Mouse (Mus musculus) central nervous system, embryonic 14 days (tissue): Measurements from ENCODE around the gene Dmrtc1c2. TPM values are rescaled to one million over a fixed set of nuclear protein-coding genes. Genes with fewer than 3 reads are reported as not detected.

ENCODE experiments used
- polyA plus RNA-seq: library from polyadenylated mRNA; depleted of rRNA; stranded (reverse); fragments of >200 nt; gene quantifications from 2 replicates; pipeline ENCODE4 v1.2.3, GENCODE M21; 2012; rRNA removed

Dmrtc1c2 gene
- polyA plus RNA-seq = not detected in 2 replicates

DNA sequence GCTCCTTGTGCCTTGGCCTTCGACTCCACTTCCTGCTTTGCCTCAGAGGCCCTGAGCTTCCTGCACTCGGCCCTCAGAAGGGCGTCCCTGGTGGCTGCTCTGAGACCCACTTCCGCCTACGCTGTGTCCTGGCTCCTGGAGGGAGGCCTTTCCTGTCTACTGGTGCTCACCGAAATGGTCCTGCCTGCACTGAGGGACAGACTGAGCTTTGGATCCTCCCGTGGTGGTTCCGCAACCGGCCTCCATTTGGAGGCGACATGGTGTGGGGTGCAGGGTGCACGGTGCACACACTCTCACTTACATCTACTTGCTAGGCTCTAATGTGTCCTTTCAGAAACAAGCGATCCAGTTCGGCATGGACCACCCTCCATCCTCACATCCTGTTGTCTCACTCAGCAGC is at the start of gene Dmrtc1c2:
Gene Dmrtc1c2 (minus strand): TSS at position 101 of the 400 bp plus-strand sequence.

DNA sequence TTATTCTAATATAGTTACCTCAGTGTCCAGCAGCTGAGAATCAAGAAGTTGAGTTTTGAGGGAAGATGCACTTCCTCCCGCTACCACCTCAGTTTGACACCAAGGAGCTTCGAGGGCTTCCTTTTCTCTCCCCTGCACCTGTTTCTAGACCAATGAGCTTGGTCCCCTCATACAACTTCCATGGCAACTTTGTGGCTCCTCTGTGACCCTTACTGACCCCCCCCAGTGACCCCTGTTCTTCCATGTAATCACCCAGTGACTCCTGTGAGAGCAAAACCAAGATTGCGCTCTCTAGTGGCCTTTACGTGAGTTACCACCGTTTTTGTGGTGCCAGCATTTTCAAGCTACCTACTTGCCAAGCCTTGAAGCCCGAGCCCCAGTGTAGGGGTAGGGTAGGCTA is 13.5 kb upstream of the Dmrtc1c2 start, which contains the start of gene 1700031F05Rik:
Gene 1700031F05Rik (minus strand): TSS at position 101 of the 400 bp plus-strand sequence.

DNA sequence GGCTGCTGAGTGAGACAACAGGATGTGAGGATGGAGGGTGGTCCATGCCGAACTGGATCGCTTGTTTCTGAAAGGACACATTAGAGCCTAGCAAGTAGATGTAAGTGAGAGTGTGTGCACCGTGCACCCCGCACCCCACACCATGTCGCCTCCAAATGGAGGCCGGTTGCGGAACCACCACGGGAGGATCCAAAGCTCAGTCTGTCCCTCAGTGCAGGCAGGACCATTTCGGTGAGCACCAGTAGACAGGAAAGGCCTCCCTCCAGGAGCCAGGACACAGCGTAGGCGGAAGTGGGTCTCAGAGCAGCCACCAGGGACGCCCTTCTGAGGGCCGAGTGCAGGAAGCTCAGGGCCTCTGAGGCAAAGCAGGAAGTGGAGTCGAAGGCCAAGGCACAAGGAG is 51.8 kb downstream of the Dmrtc1c2 start, which contains the start of gene Dmrtc1c1:
Gene Dmrtc1c1 (plus strand): TSS at position 301 of the 400 bp plus-strand sequence.

Other genes starting within 250 kb of the Dmrtc1c2 start
- gene Phka1, start 210.4 kb downstream of the Dmrtc1c2 start, polyA plus RNA-seq = 7.6 and 8.6 TPM in 2 replicates
- not detected in 2 replicates for gene Gm3880, start 167.6 kb downstream of the Dmrtc1c2 start, polyA plus RNA-seq
- gene Gm9112, start 147.0 kb downstream of the Dmrtc1c2 start, polyA plus RNA-seq = not detected in 2 replicates
- gene Dmrtc1b, start 146.8 kb downstream of the Dmrtc1c2 start, polyA plus RNA-seq = not detected in 2 replicates
- not detected in 2 replicates for gene Dmrtc1c1, start 51.7 kb downstream of the Dmrtc1c2 start, polyA plus RNA-seq
- gene 1700031F05Rik, start 13.4 kb upstream of the Dmrtc1c2 start, polyA plus RNA-seq = 0.05 TPM in 1 of 2 replicates, not detected in the other
- gene Dmrtc1a, start 54.1 kb upstream of the Dmrtc1c2 start, polyA plus RNA-seq = 0.64 and 1.0 TPM in 2 replicates
- not detected in 2 replicates for gene 1700011M02Rik, start 54.3 kb upstream of the Dmrtc1c2 start, polyA plus RNA-seq
- gene 1700018G05Rik, start 73.8 kb upstream of the Dmrtc1c2 start, polyA plus RNA-seq = not detected in 2 replicates